Mouse (Mus musculus): Measurements from ENCODE around the gene Kcna2.

DNA sequence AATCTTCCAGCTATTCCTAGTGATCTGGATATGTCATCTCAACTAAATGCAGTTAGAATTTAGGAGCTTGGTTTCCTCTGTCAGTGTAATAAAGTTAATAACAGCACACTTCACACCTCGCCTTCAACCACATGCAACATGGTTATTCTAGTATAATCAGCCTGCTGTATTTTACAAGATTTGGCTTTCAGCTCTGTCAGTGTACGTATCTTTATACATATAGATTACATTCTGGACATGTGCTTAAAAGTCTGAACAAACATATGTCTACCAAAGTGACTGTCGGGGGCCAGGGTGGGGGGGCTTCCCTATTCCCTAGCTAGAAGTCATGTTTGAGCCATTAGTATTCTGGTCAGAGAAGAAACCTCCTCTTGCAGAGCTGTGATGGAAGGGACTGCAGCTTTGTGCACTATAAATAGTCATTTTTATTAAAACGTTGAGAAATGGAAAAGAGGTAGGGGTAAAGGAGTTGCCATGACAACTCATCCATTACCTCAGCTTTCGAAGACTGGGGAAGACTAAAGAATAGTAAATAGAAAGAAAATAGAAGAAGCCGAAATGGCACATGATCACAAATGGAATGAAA lies 35.3 kb upstream of the Kcna2 start:
- TF ChIP-seq CTCF (conservative IDR thresholded peaks at IDR 0.05; ENCODE audit: low read length) = no peak
- TF ChIP-seq NANOG (IDR thresholded peaks at IDR 0.05; ENCODE audit: borderline replicate concordance, low read length) = no peak
- TF ChIP-seq POU5F1 (IDR thresholded peaks at IDR 0.05; ENCODE audit: borderline replicate concordance, low read length) = no peak

All from E14TG2a.4 (cell line).